Mouse (Mus musculus) spleen, adult 12 weeks (tissue): ENCODE measurements around the gene Naa16.
"Not testable (repeated sequence)": the region's sequence is repeated elsewhere in the genome, so short reads cannot be mapped to it uniquely, and the experiment has no call there.

Source experiments
- DNase-seq: peaks from one replicate; pipeline ENCODE4 v3.0.0; 2022; ENCODE audit warnings: low spot score

Naa16 gene

GRCm38 (mm10) chr14:79390265-79390926 lies at the start of gene Naa16:
TSS of gene Naa16 (minus strand) at chr14:79390778.
- DNase-seq: peak; percentile 98

GRCm38 (mm10) chr14:79434068-79434467 lies 43.5 kb upstream of the Naa16 start:
- DNase-seq: no peak

GRCm38 (mm10) chr14:79426730-79427365 lies 36.3 kb upstream of the Naa16 start:
- DNase-seq: not testable (repeated sequence)

GRCm38 (mm10) chr14:79425979-79426729 lies 35.6 kb upstream of the Naa16 start, which contains the start of gene Kbtbd7:
TSS of gene Kbtbd7 (plus strand) at chr14:79426511.
- DNase-seq: peak; percentile 90

- DNase-seq: no peak
Measured at GRCm38 (mm10) chr14:79420083-79420685, 29.6 kb upstream of the Naa16 start.

- no peak for DNase-seq
Measured at GRCm38 (mm10) chr14:79413121-79413520, 22.5 kb upstream of the Naa16 start.

- DNase-seq: no peak
Measured at GRCm38 (mm10) chr14:79410662-79411061, 20.1 kb upstream of the Naa16 start.

- DNase-seq: no peak
Measured at GRCm38 (mm10) chr14:79409278-79409830, 18.8 kb upstream of the Naa16 start.

- DNase-seq: no peak
Measured at GRCm38 (mm10) chr14:79407641-79408040, 17.1 kb upstream of the Naa16 start.

- peak; percentile 57 for DNase-seq
Measured at GRCm38 (mm10) chr14:79397321-79398122, 6.9 kb upstream of the Naa16 start, which contains the start of gene Mtrf1. TSS of gene Mtrf1 (plus strand) at chr14:79397772.

GRCm38 (mm10) chr14:79394564-79394963 lies 4.0 kb upstream of the Naa16 start:
- peak; percentile 62 for DNase-seq

- DNase-seq: no peak
Measured at GRCm38 (mm10) chr14:79393289-79393688, 2.7 kb upstream of the Naa16 start.

GRCm38 (mm10) chr14:79389438-79390264 lies 927 bp downstream of the Naa16 start:
- peak; percentile 4 for DNase-seq

GRCm38 (mm10) chr14:79388304-79388703 lies 2.3 kb downstream of the Naa16 start:
- no peak for DNase-seq

- no peak for DNase-seq
Measured at GRCm38 (mm10) chr14:79383120-79383519, 7.5 kb downstream of the Naa16 start.

GRCm38 (mm10) chr14:79377041-79377440 lies 13.5 kb downstream of the Naa16 start:
- no peak for DNase-seq

GRCm38 (mm10) chr14:79358055-79358454 lies 32.5 kb downstream of the Naa16 start:
- no peak for DNase-seq

- DNase-seq: no peak
Measured at GRCm38 (mm10) chr14:79346384-79346783, 44.2 kb downstream of the Naa16 start.

GRCm38 (mm10) chr14:79335613-79336012 lies 55.0 kb downstream of the Naa16 start:
- no peak for DNase-seq

GRCm38 (mm10) chr14:79331936-79332335 lies 58.6 kb downstream of the Naa16 start:
- DNase-seq: no peak
